Mouse (Mus musculus) right cerebral cortex, postnatal 36 days (tissue): ENCODE results near the gene Prmt7.
"Not testable (repeated sequence)": the region's sequence is repeated elsewhere in the genome, so short reads cannot be mapped to it uniquely, and the experiment has no call there.

Experiments used
- DNase-seq, 2 experiments: peaks; one replicate each; pipeline ENCODE4 v3.0.0; 2022; ENCODE audit warnings: low spot score in 2 of 2, mixed read lengths in 1 of 2

The Prmt7 gene

DNA sequence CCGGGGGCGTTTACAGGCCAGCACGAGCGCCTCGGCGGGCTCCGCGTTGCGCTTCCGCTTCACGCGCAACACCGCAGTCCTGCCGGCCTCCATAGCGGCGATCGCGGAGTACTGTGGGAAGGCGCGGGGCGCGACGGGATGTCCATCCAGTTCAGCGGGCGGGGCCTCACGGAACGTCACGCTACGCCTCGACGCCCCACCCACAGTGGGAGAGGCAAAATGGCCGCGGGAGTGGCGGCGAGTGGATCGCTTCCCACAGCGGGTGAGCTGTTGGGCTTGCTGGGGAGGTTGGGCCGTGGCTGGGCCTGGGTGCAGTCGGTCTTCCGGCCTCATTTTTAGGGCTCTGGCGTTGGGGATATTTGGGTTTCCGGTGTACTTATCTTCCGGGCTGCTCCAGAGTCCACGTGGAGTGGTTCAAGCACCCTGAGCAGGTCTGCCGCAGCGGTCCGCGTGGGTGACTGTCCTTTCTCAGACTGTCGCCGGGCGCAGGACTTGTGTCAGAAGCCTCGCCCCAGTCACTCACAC is at the start of gene Prmt7, which contains the start of gene Slc7a6os:
TSS of gene Prmt7 (plus strand) at position 116 of the 525 bp plus-strand sequence.
TSS of gene Slc7a6os (minus strand) at position 115 of the 525 bp plus-strand sequence.
- peak; percentile 95 for DNase-seq

DNA sequence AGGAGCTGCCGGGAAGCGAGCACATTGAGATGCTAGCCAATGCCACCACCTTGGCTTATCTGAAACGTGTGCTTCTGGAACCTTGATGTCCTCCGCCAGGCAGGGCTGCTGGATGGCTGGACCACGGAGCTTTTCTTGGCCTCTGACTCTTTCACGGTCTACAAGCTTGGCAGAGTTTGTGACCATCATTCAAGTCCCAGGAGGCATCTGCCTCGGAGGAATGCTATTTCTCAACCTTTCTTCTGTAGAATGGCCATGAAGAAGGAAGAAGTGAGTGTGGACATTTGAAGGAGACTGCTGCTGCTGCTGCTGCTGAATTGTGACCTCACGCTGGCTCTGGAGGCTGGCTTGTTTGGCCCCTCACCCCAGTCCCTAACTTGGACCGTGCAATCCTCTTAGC is 47.5 kb upstream of the Prmt7 start:
- no peak for DNase-seq

DNA sequence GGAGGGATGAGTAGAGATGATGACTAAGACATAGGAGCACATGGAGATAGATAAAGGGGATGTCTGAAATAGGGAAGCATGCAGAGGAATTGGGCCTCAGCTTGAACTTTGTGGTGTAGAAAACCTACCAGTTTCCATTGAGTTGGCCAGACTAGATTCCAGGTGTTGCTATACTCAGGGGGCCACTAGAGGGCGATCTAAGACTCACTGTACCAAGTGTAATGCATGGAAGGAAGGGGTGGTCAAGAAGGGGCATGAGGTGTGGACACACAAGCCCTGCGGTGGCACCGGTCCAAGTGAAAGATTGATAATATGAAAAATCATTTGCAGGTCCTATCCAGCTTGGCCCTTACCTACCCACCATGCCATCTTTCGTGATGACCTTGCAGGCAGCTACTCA is 45.3 kb upstream of the Prmt7 start:
- DNase-seq: peak; percentile 57 to 66

DNA sequence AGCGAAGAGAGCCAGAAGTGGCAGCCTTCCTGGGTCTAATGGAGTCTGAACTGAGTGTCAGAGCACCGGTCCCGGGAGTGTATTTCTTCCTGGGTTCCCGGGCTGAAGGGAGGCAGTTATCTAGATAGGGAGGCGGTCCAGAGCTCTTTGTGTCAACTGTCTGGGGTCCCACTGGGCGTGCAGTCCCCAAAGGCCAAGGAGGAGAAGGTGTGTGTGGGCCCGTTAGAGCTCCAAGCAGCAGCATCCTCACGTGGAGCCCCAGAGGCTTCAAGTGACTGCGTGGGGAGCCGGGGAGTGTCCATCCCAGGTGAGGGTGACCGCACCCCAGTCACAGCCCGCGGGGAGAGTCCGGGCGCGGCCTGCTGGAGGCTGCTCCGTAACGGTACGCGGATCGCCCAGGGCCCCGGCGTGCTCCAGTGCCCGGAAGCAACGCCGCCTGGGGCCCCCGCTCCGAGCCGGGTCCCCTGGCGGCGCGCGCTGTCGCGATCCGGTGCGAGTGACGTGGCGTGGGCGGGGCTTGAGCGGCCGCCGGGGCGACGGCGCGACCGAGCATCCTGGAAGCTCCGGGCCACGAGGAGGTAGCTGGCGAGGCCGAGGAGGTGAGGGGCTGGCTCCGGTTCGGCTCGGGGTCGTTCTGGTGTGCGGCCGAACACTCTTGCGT is 42.2 kb upstream of the Prmt7 start, which contains the start of gene Slc7a6:
TSS of gene Slc7a6 (plus strand) at position 502 of the 661 bp plus-strand sequence.
- DNase-seq: peak; percentile 77 to 83

DNA sequence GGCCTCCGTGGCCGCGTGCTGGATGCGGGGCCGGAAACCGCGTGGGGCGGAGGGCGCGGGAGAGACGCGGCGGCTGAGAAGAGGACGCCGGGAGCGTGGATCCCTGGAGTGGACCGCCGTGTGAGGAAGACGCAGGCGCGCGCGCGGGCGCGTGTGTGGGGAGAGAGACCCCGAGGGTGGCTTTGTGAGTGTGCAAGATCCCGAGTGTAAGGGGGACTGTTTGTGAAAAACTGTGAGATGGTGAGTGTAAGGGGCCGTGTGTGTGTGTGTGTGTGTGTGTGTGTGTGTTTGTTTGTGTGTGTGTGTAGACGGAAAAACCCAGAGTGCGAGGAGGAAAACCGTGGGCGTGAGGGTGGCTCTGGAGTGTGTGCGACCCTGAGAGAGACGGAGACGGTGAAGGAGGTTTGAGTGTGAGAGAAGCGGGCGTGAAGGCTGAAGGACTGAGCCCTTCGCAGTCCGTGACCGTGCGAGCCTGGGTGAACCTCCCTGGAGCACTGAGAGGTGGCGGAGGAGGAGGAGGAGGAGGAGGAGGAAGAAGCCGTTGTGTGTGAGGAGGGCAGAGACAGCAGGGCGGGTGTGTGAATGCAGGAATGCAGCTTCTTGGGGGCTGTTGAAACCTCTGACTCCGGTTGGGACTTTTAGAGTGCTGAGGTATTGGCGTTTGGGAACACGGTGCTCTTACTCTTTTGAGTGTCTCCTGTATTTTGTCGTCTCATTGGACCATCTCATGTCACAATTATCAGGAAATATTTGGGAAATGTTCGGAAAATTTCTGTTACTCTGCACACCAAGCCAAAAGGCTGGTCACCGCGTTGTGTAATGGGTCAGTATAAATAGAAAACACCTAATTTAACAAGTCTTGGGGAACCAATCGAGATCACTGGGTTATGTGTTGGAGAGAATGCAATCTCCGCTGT is 41.5 kb upstream of the Prmt7 start:
- peak in 1 of 2 experiments; percentile 68 for DNase-seq

DNA sequence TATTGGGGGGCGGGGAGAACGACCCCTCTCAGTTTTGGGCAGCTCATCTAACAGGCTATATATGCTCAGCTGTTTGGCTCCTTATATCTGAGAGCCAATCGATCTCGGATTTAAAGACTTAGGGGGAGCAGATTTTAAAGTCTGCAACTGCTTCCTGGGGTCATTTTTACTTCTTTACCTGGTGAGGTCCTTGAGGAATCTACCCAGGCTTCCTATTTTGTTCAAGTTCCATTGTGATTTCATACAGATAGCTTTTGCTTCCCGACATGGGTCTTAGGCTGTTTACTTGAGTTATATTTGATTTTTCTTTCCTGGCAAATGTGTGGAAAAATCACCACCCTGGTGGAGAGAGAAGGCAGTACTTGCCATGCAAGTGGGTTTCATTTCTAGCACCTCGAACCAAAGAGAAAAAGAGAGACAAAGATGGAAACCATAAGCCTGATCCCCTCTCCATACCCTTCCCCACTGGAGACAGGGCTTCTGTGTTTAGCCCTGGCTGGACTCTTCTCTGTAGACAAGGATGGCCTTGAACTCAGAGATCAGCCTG is 40.7 kb upstream of the Prmt7 start:
- DNase-seq: no peak

DNA sequence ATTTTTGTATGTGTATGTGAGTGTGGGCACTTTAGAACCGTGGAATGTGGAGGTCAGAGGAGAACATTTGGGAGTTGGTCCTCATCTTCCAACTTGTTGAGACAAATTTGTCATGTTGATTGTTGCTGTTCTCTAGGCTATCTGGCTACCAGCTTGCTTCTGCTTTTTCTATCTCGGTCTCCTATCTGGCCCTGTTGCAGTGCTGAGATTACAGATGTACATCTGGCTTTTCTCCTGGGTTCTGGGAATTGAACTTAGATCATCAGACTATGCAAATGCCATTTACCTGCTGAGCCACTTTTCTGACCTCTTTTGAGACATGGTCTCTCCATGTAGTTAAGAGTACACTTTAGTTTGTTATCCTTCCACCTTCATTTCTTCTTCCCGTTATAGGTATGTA is 37.2 kb upstream of the Prmt7 start:
- DNase-seq: no peak

DNA sequence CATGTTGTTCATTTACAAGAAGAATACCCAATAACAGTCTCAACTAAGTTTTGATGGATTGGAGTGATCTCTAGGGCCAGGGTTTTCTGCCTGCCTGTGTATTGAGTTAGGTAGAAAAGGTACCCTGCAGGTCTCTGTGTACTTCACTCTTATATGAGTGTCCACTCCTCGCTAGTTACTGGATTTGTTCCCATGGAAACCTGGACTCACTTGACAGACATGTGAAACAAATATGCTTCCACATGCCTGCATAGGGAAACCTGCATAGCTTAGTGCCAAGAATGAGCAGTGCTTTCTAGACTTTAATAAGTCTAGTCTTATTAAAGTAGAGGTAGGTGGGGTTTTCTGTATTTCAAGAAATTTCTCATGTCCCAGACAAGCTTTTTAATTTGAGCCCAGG is 33.8 kb upstream of the Prmt7 start:
- no peak for DNase-seq

DNA sequence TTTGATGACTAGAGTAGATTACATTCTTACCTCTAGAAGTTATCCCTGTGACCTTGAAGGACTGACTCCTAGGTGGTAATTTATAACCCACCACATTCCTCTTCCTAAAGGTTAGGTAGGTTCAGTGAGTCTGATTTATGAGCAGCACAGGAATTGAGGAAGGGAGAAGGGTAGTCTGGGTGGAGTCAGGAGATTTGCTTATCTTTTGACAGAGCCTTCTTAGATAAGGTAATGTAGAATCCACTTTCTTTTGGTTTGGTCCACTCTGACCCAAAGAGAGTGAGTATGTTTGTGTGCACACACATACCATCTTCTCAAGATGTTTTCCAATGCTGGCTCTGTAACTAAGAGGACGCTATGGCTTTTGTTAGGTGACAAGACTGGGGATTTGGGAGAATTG is 33.1 kb upstream of the Prmt7 start:
- DNase-seq: no peak

DNA sequence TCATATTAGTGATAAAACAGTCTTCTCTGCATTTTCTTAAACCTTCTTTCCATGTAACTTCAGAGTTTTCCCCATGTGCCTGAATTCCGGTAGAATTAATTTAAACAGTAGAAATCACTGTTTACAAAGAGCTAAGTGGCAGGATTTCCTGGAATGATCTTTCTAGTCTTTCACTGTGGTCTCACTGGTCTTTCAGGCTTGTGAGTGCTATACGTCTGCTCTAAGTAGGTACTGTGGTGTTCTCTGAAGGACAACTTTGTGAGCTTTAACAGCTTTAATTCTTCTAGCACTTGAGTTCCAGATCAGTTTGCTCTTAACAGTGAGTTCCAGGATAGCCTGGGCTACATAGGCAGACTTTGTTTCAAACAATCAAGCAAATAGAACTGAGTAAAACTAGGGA is 32.3 kb upstream of the Prmt7 start:
- DNase-seq: no peak

DNA sequence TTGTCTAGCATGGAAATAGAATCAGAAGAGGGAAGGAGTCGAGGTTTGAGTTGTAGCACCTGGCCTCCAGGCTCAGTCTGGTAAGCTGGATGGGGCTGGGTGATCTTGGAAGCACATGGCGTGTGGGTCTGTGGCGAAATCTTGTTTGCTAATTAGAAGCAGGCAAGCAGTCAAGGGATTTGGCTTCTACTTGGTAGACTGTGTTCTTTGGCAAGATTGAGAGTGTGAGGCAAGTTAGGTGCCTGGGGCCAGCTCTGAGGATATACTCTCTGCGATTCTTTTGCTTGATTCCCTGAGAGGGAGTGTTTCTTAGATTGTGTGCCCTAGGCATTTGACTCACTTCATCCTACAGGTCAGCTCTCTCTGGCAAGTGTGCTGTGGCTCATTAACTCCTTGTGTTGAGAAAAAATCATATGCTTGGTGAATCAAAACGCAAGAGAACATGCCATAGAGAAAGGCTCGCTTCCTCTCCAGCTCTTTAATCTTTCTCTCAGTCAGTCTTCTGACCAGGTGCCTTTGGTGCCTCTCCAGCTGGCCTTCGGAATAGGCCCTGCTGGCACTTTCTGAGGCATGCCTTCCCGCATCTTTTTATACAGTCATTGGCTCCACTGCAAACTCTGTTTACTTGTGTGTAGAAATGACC is 25.0 kb upstream of the Prmt7 start:
- no peak for DNase-seq

DNA sequence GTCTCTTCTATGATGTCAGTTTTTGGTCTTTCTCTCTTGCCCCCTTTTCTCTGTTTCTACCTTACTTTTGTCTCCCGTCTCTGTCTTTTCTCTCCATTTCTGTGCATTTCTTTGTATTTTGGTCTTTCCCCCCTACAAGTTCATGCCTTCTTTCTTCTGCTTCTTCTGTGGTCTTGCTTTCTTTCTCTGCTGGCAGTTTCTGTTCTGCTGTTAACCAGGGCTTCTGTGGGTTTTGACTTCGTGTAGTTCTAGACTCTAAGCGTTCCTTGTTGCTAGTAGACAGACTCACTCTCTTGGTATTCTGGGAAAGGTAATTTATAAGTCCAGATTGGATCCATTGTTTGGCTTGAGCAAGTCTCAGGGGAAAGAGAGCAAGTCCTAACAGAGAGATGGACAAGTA is 24.3 kb upstream of the Prmt7 start:
- DNase-seq: no peak

DNA sequence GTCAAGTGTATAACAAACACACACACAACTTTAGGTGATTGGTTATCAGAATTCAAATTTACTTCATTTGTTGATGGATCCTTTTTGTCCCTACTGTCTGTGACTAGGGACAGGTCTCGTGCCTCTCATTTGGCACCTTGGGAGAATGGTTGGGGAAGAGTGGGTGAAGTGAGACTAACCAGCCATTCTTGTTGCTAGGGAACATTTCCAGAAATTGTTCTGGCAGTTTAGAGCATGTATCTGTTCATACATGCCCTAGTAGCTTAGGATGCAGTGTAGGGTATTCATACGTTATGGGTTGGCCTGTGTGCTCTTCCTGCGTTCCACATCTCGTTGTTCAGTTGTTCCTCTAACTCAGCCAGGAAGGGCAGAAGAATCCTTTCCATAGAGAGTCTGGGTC is 21.6 kb upstream of the Prmt7 start:
- DNase-seq: no peak

DNA sequence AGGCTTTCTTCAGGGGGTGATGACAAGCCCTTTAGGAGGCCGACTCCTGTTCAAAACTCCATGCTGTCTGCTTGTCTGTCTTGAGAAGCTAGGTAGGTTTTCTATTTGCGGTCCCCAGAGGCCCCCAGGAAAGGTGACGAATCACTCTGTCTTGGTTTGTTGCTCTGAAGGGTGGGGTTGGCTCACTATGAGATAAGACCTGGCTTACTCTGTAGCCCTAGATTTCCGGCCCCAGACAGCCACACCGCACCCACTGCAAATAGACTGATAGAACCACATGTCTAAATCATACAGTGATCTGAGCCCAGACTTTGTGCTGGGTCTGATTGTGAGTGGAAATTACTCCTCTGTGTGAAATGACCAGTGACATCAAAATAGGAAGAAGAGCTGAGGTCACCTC is 19.1 kb upstream of the Prmt7 start:
- no peak for DNase-seq

DNA sequence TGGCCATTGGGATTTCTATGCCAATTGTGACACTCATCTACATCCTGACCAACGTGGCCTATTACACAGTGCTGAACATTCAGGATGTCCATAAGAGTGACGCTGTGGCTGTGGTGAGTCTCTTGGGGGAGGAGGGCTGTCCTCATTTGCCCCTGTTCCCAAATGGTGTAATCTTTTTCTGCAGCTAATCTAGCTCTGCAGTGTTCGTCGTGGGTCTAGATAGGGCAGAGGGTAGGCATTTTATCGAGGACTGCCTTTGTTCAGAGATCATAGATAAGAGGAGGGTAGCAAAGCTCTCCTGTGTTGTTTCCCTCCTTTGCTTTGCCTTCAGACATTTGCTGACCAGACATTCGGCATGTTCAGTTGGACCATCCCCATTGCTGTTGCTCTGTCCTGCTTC is 17.6 kb upstream of the Prmt7 start:
- no peak for DNase-seq

DNA sequence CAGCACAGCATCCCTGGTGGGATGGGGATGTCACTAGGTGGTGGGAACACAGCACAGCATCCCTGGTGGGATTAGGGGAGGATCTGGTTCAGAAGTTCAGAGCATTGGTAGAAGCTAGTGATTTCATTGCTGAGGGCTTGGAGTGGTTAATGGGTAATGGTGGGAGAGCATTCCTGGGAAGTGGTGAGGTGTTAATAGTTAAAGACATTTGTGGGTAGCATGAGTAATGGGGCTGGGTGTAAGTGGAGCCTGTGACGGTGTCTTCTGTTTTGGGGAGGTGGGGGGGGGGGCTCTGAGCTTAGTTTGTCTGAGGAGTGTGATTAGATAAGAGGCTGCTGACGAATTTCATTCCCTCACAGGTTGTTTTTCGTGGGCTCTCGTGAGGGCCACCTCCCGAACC is 16.7 kb upstream of the Prmt7 start:
- DNase-seq: no peak

DNA sequence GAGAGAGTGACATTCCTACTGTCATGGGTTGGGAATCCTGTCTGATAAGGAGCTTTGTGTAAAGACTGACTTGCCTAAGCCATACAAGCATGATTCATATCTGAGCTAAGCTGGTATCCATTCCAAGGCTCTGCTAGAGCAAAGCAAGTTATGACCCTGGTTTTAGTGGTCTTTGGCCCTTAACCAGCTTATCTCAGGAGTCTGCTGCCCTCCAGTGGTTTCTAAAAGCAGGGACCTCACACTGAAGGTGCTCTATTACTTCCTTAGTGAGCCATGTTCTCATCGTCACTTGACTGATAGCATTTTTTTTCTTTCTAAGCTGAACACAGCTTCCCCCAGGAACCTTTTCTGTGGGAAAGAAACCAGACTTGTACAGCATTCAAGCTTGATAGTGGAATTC is 12.0 kb upstream of the Prmt7 start:
- DNase-seq: no peak

DNA sequence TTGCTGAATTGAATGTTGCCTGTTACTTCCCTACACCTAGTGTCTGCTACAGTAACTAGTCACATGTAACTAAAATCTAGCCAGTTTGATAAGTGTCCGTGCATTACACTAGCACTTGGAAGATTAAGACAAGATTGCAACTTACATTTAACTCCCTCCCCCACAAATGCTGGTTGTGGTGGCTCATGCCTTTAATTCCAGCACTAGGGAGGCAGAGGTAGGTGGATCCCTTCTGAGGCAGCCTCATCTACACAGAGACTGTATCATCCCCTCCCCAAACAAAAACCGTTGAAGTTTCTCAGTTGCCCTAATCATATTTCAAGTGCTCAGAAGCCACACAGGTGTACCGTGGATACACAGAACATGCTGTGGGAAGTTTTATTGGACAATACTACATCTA is 11.1 kb upstream of the Prmt7 start:
- not testable (repeated sequence) for DNase-seq

DNA sequence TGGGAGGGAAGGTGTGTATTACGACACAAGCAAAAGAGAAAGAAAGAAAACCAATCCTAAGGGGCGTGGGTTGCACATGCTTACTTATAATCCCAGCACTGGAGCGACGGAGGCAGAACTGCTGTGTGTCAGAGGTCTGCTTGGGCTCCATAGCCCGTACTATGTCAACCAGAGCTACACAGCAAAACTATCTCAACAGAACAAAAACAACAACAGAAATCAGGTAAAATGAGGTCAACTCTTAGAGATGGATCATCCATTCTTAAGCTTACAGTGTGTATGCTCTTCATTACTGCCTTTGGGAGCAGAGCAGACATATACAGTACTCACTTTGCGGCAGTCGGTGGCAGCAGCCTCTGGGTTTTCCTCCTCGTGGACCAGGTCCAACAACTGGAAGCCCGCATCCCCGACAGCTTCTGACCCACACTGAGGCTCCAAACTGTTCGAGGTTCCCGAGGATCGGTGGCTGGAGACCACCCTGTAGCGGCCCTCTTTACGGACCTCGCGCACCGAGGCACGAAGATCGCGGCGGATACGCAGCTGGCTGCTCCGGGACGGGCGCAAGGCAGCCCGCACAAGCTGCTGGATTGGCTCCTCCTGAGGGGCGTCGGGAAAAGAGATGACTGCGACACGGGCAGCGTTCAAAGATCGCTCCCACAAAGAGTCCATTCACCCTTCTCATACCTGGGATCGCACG is 553 bp upstream of the Prmt7 start:
- DNase-seq: peak in 1 of 2 experiments; percentile 41

DNA sequence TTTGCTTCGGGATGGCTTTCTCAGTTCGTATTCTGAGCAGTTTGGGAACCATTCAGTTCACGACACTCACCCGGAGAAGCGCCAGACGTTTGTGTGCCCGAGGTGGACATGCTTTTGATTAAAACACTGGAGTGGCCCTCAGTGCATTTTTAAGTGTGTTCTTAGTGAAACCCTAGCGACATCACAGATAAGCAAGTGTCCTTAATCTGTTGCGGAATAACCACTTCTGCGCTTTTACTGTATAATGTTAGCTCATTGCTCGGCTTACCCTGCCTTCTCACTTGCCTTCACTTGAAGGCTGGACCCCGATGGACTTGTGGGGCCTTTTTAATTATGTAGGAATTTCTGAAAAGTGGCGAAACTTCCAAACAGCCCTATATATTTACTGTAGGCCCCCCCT is 685 bp downstream of the Prmt7 start:
- no peak for DNase-seq

DNA sequence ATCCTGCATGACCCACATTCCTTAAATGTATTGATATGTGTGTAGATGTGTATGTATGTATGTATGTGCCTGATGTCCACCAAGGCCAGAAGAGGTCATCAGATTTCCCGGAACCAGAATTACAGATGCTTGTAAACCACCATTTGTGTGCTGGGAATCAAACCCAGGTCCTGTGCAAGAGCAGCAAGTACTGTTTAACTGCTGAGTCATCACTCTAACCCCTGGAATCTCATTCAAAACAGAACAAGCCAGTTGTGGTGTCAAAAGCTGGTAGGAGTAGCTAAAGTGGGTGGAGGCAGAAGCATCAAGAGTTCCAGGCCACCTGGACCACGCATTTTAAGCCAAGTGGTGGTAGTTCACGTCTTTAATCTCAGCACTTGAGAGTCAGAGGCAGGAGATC is 3.2 kb downstream of the Prmt7 start:
- no peak for DNase-seq
